Mouse (Mus musculus): ENCODE data around the gene A230050P20Rik. TPM values are rescaled to one million over a fixed set of nuclear protein-coding genes. Genes with fewer than 3 reads are reported as not detected.
A peak's percentile ranks its signal among the peaks of the same experiment; 100 is the strongest.

A230050P20Rik gene
- polyA plus RNA-seq, 1 experiment: 237 TPM

GRCm38 (mm10) chr9:20879097-20879792 lies 10.8 kb downstream of the A230050P20Rik start, which contains the start of gene Angptl6:
Gene Angptl6, minus strand, starts transcription at chr9:20879727.
- Histone ChIP-seq H3K4me3 (ENCODE audit: insufficient read depth, low read length) (peak within 1 kb of the TSS; percentile 38), H3K27ac (ENCODE audit: insufficient read depth, low read length) (peak within 1 kb of the TSS; percentile 90), H3K4me1 (ENCODE audit: control insufficient read depth, insufficient read depth, low read length) (no peaks in the 10 kb centered on the region)
- TF ChIP-seq POLR2A (IDR thresholded peaks at IDR 0.05; ENCODE audit: extremely low read depth, insufficient read depth, low read length): no peak
- no peak for TF ChIP-seq CTCF (IDR thresholded peaks at IDR 0.05; ENCODE audit: extremely low read depth, insufficient read depth, low read length)

- Histone ChIP-seq H3K4me1 (ENCODE audit: control insufficient read depth, insufficient read depth, low read length) (no peaks in the 10 kb centered on the region), H3K27ac (ENCODE audit: insufficient read depth, low read length) (no peak overlapping the region), H3K4me3 (ENCODE audit: insufficient read depth, low read length) (no peak overlapping the region)
- TF ChIP-seq CTCF (IDR thresholded peaks at IDR 0.05; ENCODE audit: extremely low read depth, insufficient read depth, low read length) (no peak), POLR2A (IDR thresholded peaks at IDR 0.05; ENCODE audit: extremely low read depth, insufficient read depth, low read length) (no peak)
Observed at GRCm38 (mm10) chr9:20886563-20886962, 18.1 kb downstream of the A230050P20Rik start.

GRCm38 (mm10) chr9:20887191-20887590 lies 18.7 kb downstream of the A230050P20Rik start:
- Histone ChIP-seq H3K4me1 (ENCODE audit: control insufficient read depth, insufficient read depth, low read length) (no peaks in the 10 kb centered on the region), H3K4me3 (ENCODE audit: insufficient read depth, low read length) (no peak overlapping the region; the same call in 1 of the 2 replicates), H3K27ac (ENCODE audit: insufficient read depth, low read length) (no peak overlapping the region)
- no peak for TF ChIP-seq POLR2A (IDR thresholded peaks at IDR 0.05; ENCODE audit: extremely low read depth, insufficient read depth, low read length)

GRCm38 (mm10) chr9:20887704-20888385 lies 19.4 kb downstream of the A230050P20Rik start, which contains the start of gene Ppan:
Gene Ppan, plus strand, starts transcription at chr9:20888175.
- Histone ChIP-seq H3K4me3 (ENCODE audit: insufficient read depth, low read length) (peak within 1 kb of the TSS; percentile 55), H3K27ac (ENCODE audit: insufficient read depth, low read length) (peak within 1 kb of the TSS; percentile 30), H3K4me1 (ENCODE audit: control insufficient read depth, insufficient read depth, low read length) (no peaks in the 10 kb centered on the region)
- TF ChIP-seq POLR2A (IDR thresholded peaks at IDR 0.05; ENCODE audit: extremely low read depth, insufficient read depth, low read length) (peak; percentile 84), CTCF (IDR thresholded peaks at IDR 0.05; ENCODE audit: extremely low read depth, insufficient read depth, low read length) (no peak)

- no peak for TF ChIP-seq POLR2A (IDR thresholded peaks at IDR 0.05; ENCODE audit: extremely low read depth, insufficient read depth, low read length)
- no peak for TF ChIP-seq CTCF (IDR thresholded peaks at IDR 0.05; ENCODE audit: extremely low read depth, insufficient read depth, low read length)
- H3K27ac ChIP-seq (ENCODE audit: insufficient read depth, low read length): no peak overlapping the region
- peak overlapping the region; percentile 55 for H3K4me3 ChIP-seq (ENCODE audit: insufficient read depth, low read length)
- no peaks in the 10 kb centered on the region for H3K4me1 ChIP-seq (ENCODE audit: control insufficient read depth, insufficient read depth, low read length)
Observed at GRCm38 (mm10) chr9:20888386-20888765, 19.9 kb downstream of the A230050P20Rik start.

DNA sequence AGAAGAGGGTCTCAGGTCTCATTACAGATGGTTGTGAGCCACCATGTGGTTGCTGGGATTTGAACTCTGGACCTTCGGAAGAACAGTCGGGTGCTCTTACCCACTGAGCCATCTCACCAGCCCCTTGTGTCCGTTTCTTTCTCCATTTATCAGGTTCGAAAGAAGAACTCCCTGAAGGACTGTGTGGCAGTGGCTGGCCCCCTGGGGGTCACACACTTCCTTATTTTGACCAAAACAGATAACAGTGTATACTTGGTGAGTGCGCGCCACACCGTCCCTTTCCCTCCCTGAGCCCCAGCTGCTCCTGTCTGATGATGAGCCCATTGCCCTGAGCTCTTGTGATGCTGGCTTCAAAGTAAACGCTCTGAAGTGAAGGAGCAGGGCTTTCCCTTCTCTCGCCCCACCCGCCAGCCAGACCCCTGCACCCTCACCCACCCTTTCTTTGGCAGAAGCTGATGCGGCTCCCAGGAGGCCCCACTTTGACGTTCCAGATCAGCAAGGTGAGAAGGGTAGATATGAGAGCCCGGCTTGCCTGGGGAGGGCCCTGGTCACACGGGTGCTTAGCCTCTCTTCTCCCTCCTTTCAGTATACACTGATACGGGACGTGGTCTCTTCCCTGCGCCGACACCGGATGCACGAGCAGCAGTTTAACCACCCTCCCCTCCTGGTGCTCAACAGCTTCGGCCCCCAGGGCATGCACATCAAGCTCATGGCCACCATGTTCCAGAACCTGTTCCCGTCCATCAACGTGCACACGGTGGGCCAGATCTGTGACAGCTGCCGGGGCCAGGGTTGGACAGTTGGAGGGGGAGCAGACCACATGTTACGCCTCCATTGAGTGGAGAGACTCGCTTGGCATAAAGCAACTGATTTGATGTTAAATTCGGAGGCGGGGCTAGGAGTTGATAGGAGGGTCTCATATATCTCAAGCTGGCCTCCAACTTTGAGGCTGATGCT lies 21.0 kb downstream of the A230050P20Rik start:
- TF ChIP-seq POLR2A (IDR thresholded peaks at IDR 0.05; ENCODE audit: extremely low read depth, insufficient read depth, low read length) (no peak), CTCF (IDR thresholded peaks at IDR 0.05; ENCODE audit: extremely low read depth, insufficient read depth, low read length) (no peak)
- Histone ChIP-seq H3K27ac (ENCODE audit: insufficient read depth, low read length) (no peak overlapping the region), H3K4me3 (ENCODE audit: insufficient read depth, low read length) (no peak overlapping the region; the same call in 1 of the 2 replicates), H3K4me1 (ENCODE audit: control insufficient read depth, insufficient read depth, low read length) (no peaks in the 10 kb centered on the region)

- H3K4me1 ChIP-seq (ENCODE audit: control insufficient read depth, insufficient read depth, low read length): no peaks in the 10 kb centered on the region
- TF ChIP-seq CTCF (IDR thresholded peaks at IDR 0.05; ENCODE audit: extremely low read depth, insufficient read depth, low read length) (no peak), POLR2A (IDR thresholded peaks at IDR 0.05; ENCODE audit: extremely low read depth, insufficient read depth, low read length) (no peak)
Observed at GRCm38 (mm10) chr9:20890411-20890810, 22.0 kb downstream of the A230050P20Rik start.

DNA sequence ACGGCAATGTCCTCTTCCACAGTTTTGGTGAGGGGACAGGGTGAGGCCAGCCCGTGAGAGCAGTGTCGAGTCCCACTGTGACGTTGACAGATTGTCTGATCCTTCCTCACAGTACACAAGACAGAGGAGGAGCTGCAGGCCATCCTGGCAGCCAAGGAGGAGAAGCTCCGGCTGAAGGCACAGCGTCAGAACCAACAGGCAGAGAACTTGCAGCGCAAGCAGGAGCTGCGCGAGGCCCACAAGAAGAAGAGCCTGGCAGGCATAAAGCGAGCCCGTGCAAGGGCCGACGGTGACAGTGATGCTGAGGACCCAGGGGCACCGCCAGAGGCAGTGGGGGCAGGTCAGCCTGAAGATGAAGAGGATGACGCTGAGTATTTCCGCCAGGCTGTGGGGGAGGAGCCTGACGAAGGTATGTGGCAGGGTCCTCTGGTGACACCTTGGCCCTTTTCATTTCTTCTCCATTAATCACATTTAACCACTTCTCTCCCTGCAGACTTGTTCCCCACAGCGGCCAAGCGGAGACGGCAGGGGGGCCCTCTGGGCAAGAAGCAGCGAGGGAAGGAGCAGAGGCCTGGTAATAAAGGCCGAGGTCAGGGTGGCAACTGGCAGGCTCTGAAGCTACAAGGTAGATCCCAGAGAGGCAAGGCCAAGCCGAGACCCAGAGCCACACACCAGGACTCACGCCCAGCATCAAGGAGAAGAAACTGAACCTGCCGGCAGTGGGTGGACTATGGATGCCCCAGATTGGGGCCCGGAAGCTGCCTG lies 23.1 kb downstream of the A230050P20Rik start:
- H3K4me3 ChIP-seq (ENCODE audit: insufficient read depth, low read length): no peak overlapping the region
- TF ChIP-seq POLR2A (IDR thresholded peaks at IDR 0.05; ENCODE audit: extremely low read depth, insufficient read depth, low read length) (no peak), CTCF (IDR thresholded peaks at IDR 0.05; ENCODE audit: extremely low read depth, insufficient read depth, low read length) (no peak)
- H3K4me1 ChIP-seq (ENCODE audit: control insufficient read depth, insufficient read depth, low read length): no peaks in the 10 kb centered on the region
- H3K27ac ChIP-seq (ENCODE audit: insufficient read depth, low read length): no peak overlapping the region

More at GRCm38 (mm10) chr9:20890411-20890810, 22.0 kb downstream of the A230050P20Rik start:
- Histone ChIP-seq H3K27ac (ENCODE audit: insufficient read depth, low read length) (no peak overlapping the region), H3K4me3 (ENCODE audit: insufficient read depth, low read length) (no peak overlapping the region)

Data from cortical plate, adult 2 months (tissue).